Mouse (Mus musculus) liver, adult 2 months (tissue): ENCODE data around the gene Plk3.

Experiments used
- CTCF ChIP-seq: fragments of 200-500 bp; IDR thresholded peaks from 2 replicates; pipeline ENCODE4 v1.5.1; 2011; ENCODE audit warnings: low read depth, low read length, control low read depth
- POLR2A ChIP-seq: fragments of 200-500 bp; IDR thresholded peaks from 2 replicates; pipeline ENCODE4 v1.6.1; 2011; ENCODE audit warnings: low read length, control low read depth; ENCODE audit not compliant: insufficient read depth; ENCODE audit errors: extremely low read depth

GRCm38 (mm10) chr4:117136034-117136433 is 2.3 kb upstream of the Plk3 start:
- TF ChIP-seq CTCF (no peak), POLR2A (peak; percentile 49; the same call in 1 of the 2 replicates)
